Mouse (Mus musculus): ENCODE results near the gene Ighmbp2. TPM values are rescaled to one million over a fixed set of nuclear protein-coding genes. Genes with fewer than 3 reads are reported as not detected.

The Ighmbp2 gene
- total and polyA plus RNA-seq, 3 experiments = 7.1 to 11.2 (median 10.3) TPM

DNA sequence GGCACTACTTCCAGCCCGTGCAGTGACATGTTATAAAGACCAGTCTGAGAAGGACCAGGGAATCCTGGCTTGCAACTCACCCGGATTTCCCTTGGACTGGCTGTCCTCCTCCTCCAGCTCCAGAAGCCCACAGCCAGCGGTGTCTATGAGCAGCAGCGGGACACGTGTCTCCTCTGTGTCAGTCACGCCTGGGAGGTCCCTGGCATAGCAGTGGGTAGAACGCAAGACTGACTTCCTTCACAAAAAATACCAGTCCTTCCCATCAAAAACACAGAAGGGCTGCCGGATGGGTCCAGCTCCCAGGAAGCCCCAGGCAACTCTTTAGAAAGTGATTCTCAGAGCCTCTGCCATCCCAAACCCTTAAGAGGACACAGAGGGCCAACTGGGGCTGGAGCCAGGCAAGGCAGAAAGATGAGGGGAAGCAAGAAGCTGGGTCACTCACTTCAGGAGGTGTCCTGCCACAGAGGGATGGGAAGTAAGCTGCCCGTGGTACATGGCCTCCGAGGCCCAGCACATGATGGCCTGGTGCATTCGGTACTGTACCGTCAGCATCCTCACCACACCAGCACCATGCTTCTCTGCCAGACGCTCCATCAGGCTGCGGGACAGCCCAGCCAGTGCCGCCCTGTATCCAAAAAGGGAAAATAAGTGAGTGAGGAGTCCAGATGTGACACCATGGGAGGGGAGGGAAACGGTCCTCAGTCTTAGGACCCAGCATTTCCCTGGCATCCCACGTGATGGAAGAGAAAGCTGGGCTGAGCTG lies 14.4 kb downstream of the Ighmbp2 start:
- no peak overlapping the region for H3K4me3 ChIP-seq (replicated peaks in 1 of 3; ENCODE audit: low read depth in 2 of 3, low read length in 2 of 3, poor library complexity in 1 of 3)
- H3K27ac ChIP-seq (ENCODE audit: insufficient read depth, low read depth) = no peak overlapping the region
- no peak for DNase-seq (ENCODE audit: extremely low read depth)
- H3K79me2 ChIP-seq (replicated peaks; ENCODE audit: control insufficient read depth, extremely low read depth, insufficient read depth, poor library complexity, severe bottlenecking) = no peaks in the 10 kb centered on the region
- no peaks in the 10 kb centered on the region for H3K27me3 ChIP-seq (replicated peaks)
- no peaks in the 10 kb centered on the region for H3K4me1 ChIP-seq (ENCODE audit: control insufficient read depth in 1 of 2, insufficient read depth in 2 of 2)
- no peak for TF ChIP-seq RAD21 (IDR thresholded peaks at IDR 0.05; ENCODE audit: low read depth, low read length)
- no peak for TF ChIP-seq SMC3 (IDR thresholded peaks at IDR 0.05; ENCODE audit: low read depth, low read length)
- no peak for TF ChIP-seq GABPA (IDR thresholded peaks at IDR 0.05; ENCODE audit: insufficient replicate concordance, low read depth, low read length)
- no peak for TF ChIP-seq PAX5 (IDR thresholded peaks at IDR 0.05; ENCODE audit: low read length)
- no peak for TF ChIP-seq ZMIZ1 (IDR thresholded peaks at IDR 0.05; ENCODE audit: low read depth, low read length)
- no peak for TF ChIP-seq ETS1 (conservative IDR thresholded peaks at IDR 0.05; ENCODE audit: low read depth, low read length)
- no peak for TF ChIP-seq CHD2 (IDR thresholded peaks at IDR 0.05; ENCODE audit: low read length)
- no peaks in the 10 kb centered on the region for H3K9me3 ChIP-seq (replicated peaks; ENCODE audit: low read length)
- H3K4me2 ChIP-seq (ENCODE audit: insufficient read depth, low read depth, poor library complexity, severe bottlenecking) = no peak overlapping the region
- H3K36me3 ChIP-seq (replicated peaks in 1 of 2; ENCODE audit: control insufficient read depth in 1 of 2, insufficient read depth in 1 of 2, low read length in 1 of 2) = peaks cover 93 to 97% of the 10 kb centered on the region in 2 experiments
- in situ Hi-C loops (cut with MboI; ENCODE audit: low pct_ligation_motif_present, low pct_unique_long_range_greater_than_20kb, low sequenced_read_pairs) (no loop called here), dilution Hi-C loops (cut with MboI; ENCODE audit: extremely low pct_ligation_motif_present, extremely low pct_unique_long_range_greater_than_20kb, low sequenced_read_pairs) (no loop called here)
- H3K9ac ChIP-seq (ENCODE audit: insufficient read depth, low read depth) = no peak overlapping the region

DNA sequence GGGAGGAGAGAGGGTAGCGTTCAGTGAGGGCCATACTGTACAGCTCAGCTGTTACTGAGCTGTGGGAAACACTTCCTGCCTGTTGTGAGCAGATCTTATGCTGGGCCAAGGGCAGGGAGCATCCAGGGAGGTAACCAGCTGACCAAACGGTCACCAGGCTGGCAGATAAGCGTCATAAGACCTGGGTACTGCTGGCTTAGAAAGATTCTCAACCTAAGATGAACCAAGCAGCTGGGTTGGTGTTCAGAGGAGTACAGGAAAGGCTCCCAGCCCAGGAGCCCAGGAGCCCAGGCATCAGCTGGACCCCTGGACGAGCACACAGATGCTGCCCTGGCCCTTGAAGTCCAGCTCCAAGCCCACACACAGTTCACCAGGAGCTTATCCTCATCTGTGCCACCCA lies 15.5 kb downstream of the Ighmbp2 start:
- Histone ChIP-seq H3K9ac (ENCODE audit: insufficient read depth, low read depth) (no peak overlapping the region), H3K27me3 (replicated peaks) (no peaks in the 10 kb centered on the region), H3K9me3 (replicated peaks; ENCODE audit: low read length) (no peaks in the 10 kb centered on the region), H3K36me3 (replicated peaks in 1 of 2; ENCODE audit: control insufficient read depth in 1 of 2, insufficient read depth in 1 of 2, low read length in 1 of 2) (peaks cover 87 to 97% of the 10 kb centered on the region in 2 experiments), H3K27ac (ENCODE audit: insufficient read depth, low read depth) (no peak overlapping the region), H3K4me2 (ENCODE audit: insufficient read depth, low read depth, poor library complexity, severe bottlenecking) (no peak overlapping the region), H3K4me3 (replicated peaks in 1 of 3; ENCODE audit: low read depth in 2 of 3, low read length in 2 of 3, poor library complexity in 1 of 3) (no peak overlapping the region), H3K4me1 (ENCODE audit: control insufficient read depth in 1 of 2, insufficient read depth in 2 of 2) (no peaks in the 10 kb centered on the region), H3K79me2 (replicated peaks; ENCODE audit: control insufficient read depth, extremely low read depth, insufficient read depth, poor library complexity, severe bottlenecking) (no peaks in the 10 kb centered on the region)
- dilution Hi-C loops (cut with MboI; ENCODE audit: extremely low pct_ligation_motif_present, extremely low pct_unique_long_range_greater_than_20kb, low sequenced_read_pairs) (no loop called here), in situ Hi-C loops (cut with MboI; ENCODE audit: low pct_ligation_motif_present, low pct_unique_long_range_greater_than_20kb, low sequenced_read_pairs) (no loop called here)
- TF ChIP-seq PAX5 (IDR thresholded peaks at IDR 0.05; ENCODE audit: low read length) (no peak), SIN3A (IDR thresholded peaks at IDR 0.05; ENCODE audit: low read length) (no peak), TCF12 (IDR thresholded peaks at IDR 0.05; ENCODE audit: low read depth, low read length) (no peak), MYC (IDR thresholded peaks at IDR 0.05; ENCODE audit: low read depth, low read length) (no peak), MAZ (IDR thresholded peaks at IDR 0.05; ENCODE audit: low read depth, low read length) (no peak), MAX (IDR thresholded peaks at IDR 0.05; ENCODE audit: low read length) (no peak), ZKSCAN1 (IDR thresholded peaks at IDR 0.05; ENCODE audit: borderline replicate concordance, low read depth, low read length) (no peak), NELFE (IDR thresholded peaks at IDR 0.05; ENCODE audit: low read depth, low read length) (no peak), NRF1 (IDR thresholded peaks at IDR 0.05; ENCODE audit: low read depth, low read length) (no peak), CHD2 (IDR thresholded peaks at IDR 0.05; ENCODE audit: low read length) (no peak)
- DNase-seq (ENCODE audit: extremely low read depth) = no peak

Data from CH12.LX (cell line).